Mouse (Mus musculus) large intestine, adult 2 months (tissue): ENCODE measurements around the gene Pdxp. TPM values are rescaled to one million over a fixed set of nuclear protein-coding genes. Genes with fewer than 3 reads are reported as not detected.
"Not testable (repeated sequence)": the region's sequence is repeated elsewhere in the genome, so short reads cannot be mapped to it uniquely, and the experiment has no call there.

Experiments used
- DNase-seq: peaks from one replicate; pipeline ENCODE4 v3.0.0-alpha.2; 2012; ENCODE audit warnings: low read depth, low spot score
- WGBS: fragments of 180-500 bp; shearing (Covaris S2); methylation state at CpG from one replicate; pipeline ENCODE4 v1.1.7; 2018; 5-methylcytosine and 5-hydroxymethylcytosine counted together
- polyA plus RNA-seq: library from polyadenylated mRNA; depleted of rRNA; stranded (reverse); fragments of >200 nt; gene quantifications from 2 replicates; pipeline ENCODE4 v1.2.3, GENCODE M21; 2012; rRNA removed

The Pdxp gene
- polyA plus RNA-seq, result 3.6 and 4.0 TPM in 2 replicates

DNA sequence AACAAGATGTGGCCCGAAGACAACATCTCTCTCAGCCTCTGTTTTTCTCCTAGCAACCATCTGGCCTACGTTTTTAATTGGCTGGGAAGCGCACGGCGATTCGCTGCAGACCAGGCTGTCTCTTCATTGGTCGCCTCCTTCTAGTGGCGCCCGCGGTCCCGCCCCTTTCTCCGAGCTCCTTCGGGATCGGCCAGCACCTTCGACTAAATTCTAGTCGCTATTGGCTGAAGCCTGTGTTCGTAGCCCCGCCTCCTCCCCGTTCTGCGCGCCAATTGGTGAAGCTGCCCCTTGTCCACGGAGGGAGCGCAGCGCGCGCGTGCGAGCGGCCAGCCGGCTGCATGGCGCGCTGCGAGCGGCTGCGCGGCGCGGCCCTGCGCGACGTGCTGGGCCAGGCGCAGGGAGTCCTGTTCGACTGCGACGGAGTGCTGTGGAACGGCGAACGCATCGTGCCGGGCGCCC lies at the start of gene Pdxp:
Pdxp (plus strand) TSS at position 288 of the 459 bp plus-strand sequence.
- under 1% methylated on average over 51 of the region's 51 CpGs for WGBS
- peak; percentile 52 for DNase-seq

DNA sequence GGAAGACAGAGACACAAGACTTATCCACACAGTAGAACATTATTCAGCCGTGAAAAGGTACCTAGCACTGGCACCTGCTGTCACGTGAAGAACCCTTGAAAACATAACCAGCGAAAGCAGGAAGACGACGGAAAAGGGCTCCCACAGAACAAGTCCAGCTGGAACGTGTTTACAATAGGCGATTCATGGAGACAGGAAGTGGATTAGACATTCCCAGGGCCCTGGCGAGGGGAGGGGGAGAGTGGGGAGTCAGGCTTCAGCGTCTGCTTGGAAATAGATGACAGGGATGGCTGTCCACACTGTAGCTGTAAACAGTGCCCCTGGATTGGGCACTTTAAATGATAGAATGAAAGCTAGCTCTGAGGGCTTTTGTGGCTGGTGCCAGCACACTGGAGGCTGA lies 45.3 kb upstream of the Pdxp start:
- no peak for DNase-seq
- WGBS, result 7% methylated on average over 9 of the region's 9 CpGs

DNA sequence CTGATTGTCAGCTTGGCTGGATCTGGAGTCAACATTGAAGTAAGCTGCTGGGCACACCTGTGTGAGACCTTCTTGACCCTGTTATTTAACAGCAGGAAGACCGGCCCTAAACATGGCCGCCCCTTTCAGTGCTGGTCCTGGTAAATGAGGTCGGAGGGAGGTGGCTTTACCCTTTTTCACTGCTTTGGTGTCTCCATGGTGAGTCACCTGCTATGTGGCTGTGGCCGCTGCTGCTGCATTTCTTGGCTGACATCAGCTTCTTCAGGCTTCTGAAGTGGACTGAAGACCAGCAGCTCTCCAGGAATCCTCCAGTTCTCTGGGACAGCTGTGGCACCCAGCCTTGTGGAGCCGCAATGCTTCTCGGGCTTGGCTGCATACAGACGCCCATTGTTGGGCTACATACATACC lies 44.9 kb upstream of the Pdxp start:
- DNase-seq, result no peak
- WGBS, result 11% methylated on average over 7 of the region's 7 CpGs

DNA sequence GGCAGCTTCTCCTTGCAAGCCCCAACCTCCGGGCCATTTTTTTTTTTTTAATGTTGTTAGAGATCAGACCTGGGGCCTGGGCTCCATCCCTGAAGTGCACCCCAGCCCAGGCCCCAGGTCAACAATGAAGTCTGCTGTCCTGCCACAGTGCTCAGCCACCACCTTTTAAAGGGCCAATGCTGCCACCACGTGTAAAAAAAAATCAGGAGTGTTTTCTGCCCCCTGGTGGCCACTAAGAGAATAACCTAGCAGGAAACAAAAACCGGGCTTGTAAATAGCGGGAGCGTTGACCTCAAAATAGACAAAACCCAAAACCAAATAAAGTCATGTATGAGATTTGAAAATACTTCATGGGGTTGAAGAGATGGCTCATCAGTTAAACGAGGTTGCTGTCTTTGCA lies 43.9 kb upstream of the Pdxp start:
- no peak for DNase-seq
- 11% methylated on average over 6 of the region's 6 CpGs for WGBS

DNA sequence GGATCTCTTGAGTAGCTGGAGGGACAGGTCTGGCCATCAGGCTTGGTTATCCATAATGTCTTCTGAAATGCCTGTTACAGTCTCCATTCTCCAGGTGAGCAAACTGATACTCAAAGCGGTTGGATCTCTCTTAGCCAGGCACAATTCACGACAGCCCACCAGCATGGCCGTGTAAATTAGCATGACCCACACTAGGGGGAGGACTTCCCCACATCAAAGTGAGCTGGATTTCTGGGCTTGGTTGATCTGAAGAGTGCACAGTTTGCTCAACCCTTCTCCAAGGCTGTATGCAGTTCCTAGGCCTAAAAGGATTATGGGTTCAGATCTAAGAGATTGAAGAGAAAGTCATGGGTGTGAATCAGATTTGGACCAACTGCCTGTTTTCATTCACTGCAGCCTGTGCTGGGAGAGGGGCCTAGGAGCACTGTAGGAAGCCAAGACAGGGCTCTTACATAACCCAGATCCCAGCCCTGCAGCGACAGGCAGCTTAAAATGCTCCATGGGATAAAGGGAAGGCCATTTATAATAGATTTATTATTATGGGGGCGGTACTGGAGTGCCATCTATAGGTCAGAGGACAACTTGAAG lies 41.6 kb upstream of the Pdxp start:
- 53% methylated on average over 5 of the region's 5 CpGs for WGBS
- no peak for DNase-seq

DNA sequence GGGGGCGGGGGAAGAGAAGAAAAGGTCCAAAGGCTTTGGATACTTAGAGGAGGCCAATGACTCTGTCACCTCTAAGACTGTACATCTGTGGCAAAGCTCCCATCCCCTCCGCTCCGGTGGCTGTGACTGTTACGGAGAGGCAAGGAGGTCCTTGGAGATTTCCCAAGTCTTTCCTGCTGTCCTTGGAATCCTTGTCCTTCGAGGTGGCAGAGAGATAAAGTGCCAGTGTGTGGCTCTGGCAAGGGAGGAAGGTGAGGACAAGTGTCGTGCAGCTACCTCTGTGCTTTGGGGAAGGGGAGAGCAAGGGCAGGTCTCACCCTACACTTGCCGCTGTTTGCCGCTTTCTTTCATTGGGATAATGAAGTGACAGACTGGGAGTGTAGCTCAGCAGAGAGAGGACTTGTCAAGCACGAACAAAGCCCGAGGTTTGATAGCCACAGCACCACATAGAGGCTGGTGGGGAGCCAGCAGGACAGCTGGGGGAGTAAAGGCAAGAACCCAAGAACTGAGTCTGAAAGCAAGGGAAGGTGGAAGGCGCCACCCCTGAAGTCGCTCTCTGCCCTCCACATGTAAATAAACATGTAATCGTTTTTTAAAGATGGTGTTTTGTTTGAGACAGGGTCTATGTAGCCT lies 39.8 kb upstream of the Pdxp start:
- 74% methylated on average over 13 of the region's 13 CpGs for WGBS
- no peak for DNase-seq

DNA sequence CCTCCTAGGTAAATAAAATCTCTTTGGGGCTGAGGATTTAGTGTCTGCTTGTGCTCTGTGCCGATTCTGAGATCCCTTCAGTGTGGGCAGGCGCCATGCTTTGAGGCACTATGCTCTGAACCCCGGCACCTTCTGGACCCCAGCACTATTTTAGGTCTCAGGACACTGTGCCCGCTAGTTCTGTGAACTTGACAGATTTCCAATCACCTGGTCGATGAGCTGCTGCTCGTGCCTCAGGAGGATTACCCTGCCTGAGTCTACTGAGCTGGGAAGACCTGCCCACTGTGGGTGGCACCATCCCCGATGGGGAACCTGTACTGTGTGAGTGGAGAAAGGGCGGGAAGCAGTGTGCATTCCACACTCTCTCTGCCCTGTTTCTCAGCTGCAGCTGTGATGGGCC lies 38.7 kb upstream of the Pdxp start:
- no peak for DNase-seq
- WGBS, result 68% methylated on average over 8 of the region's 8 CpGs

DNA sequence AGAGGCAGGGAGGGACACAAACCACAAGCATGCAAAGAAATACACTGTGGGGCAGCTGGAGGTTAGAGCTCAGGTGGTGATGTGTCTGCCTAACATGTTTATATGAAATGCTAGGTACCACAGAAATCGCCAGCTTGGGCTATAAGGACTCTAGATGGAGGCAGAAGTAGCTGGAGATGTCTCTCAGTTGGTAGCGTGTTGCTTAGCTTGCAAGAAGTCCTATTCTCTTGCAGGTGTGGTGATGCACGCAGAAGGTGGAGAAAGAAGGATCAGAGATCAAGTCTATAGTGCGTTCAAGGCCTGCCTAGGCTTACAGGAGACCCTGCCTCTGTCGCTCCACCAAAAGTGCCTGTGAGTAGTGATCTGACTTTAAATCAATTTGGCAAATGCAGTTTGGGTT lies 38.2 kb upstream of the Pdxp start:
- WGBS, result 70% methylated on average over 5 of the region's 5 CpGs
- no peak for DNase-seq

DNA sequence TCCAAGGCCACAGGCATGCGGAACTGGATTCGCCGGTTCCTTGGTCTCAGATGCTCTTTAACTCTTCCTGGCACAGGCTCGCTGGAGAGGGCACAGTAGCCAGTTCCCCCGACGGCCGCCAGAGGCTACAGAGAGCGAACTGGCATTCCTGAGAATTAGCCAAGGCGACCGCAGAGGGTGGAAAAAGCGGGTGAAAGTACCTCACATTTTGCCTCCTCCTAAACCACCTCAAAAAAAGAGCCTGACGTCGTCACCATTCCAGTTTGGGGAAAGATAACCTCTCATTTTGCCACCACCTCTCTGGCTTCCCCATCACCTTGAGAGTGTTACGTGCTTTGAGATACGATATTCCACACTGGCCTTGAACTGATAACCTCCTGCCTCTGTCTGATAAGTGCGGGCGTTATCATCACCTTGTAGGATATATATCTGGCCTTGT lies 37.4 kb upstream of the Pdxp start:
- 2% methylated on average over 17 of the region's 17 CpGs for WGBS
- DNase-seq, result no peak

DNA sequence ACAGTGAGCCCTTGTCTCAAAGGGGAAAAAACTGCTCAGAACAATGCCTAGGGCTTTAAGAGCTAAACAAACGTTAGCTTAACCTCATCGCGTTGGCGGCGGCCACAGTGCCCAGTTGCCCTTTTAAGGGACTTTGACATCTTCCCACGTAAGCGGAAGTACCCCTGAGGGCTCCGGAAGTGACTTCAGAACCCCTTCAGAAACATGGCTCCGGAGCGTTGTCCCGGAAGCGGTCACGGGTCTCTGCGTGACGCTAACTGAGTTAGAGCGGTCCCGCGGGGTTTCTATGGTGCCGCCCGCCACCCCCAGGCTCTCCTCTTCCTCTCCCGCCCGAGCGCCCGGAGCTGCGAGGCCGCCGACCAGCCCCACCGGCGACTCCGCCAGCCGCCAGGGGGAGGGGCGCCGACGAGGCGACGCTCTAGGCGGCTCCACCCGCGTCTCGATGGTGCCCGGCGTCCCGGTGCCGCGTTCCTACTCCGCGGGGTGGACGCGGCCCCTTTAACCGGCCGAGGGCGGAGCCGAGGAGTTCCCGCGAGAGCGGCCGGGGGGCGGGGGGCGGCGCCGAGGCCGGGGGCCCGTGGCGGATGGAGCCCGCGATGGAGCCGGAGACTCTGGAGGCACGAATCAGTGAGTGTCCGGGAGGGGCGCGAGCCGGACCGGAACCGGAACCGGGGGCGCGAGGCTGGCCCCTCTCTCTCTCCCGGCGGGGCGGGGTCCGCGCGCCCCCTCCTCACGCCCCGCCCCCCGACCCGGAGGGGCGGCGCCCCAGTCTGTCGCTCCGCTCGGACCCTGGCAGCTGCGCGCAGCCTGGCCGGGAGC lies 36.5 kb upstream of the Pdxp start, which contains the start of gene Gga1:
Gga1 (plus strand) TSS at position 200 of the 819 bp plus-strand sequence.
- WGBS, result 1% methylated on average over 95 of the region's 95 CpGs
- DNase-seq, result peak; percentile 87

DNA sequence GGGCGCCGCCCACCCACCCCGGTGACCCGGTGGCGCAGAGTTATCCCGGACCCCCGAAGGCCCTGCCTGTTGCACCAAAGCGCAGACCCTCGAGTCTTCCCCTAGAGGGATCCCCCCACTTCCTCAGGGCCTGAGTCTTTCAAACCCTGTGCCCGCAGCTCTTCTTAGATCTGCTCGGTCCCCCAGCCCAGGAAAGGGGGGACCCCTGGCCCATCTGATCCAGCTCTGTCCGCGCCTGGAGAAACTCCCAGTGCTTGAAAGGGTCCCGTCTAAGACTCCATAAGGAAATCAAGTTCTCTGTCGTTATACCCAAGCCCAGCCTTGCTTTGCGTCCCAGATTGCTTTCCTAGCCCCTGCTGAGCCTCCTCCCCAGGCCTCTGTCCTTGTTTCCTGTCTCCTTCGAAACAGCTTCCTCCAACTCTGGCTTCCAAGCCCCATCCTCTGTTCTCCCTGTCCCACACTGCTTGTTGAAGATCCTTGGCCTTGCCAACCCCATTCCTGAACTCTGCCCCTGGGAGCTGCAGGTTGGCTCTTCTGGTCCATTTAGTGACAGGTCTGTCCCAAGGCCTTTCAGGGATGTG lies 35.8 kb upstream of the Pdxp start:
- DNase-seq, result no peak
- 2% methylated on average over 17 of the region's 17 CpGs for WGBS

DNA sequence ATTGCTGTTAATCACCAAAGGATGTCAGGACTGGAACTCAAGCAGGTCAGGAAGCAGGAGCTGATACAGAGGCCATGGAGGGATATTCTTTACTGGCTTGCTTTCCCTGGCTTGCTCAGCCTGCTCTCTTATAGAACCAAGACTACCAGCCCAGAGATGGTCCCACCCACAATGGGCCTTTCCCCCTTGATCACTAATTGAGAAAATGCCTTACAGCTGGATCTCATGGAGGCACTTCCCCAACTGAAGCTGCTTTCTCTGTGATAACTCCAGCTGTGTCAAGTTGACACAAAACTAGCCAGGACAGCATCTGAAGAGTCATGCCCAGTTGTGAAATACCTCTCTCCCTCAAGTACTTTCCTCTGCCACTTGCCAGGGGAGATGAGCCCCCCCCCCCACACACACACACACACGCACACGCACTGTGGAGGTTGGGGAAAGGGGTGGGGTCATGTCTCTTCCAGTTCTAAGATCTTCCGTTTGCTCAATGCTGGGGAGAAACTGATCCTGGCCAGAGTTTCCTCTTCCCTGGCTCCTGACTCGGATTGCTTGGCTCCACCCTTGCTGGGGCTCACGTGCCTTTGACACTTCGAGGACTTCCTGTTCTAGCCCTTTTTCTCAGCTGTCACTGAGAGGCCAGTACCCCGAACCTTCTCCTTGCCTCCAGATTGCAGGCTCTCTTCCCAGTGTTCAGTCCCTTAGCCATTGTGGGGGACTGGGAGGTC lies 34.8 kb upstream of the Pdxp start:
- 13% methylated on average over 7 of the region's 7 CpGs for WGBS
- not testable (repeated sequence) for DNase-seq

DNA sequence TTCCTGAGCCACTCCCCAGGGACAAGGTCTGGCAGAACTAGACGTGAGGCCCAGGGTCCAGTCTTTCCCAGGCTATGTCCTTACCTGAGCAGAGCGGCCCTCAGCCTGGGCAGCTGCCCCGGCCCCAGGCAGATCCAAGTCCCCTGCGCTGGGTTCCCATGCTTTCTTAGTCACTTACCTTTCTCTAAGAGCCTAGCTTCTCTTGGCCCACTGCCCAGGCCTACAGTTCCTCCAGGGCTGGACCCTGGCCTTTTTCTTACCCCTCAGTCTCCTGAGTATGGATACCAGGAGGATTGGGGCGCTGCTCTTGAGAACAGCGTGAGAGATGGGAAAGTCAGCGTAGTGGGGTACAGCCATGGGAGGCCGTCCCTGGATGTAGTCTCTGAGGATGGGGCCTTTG lies 33.3 kb upstream of the Pdxp start:
- no peak for DNase-seq
- 91% methylated on average over 8 of the region's 8 CpGs for WGBS

DNA sequence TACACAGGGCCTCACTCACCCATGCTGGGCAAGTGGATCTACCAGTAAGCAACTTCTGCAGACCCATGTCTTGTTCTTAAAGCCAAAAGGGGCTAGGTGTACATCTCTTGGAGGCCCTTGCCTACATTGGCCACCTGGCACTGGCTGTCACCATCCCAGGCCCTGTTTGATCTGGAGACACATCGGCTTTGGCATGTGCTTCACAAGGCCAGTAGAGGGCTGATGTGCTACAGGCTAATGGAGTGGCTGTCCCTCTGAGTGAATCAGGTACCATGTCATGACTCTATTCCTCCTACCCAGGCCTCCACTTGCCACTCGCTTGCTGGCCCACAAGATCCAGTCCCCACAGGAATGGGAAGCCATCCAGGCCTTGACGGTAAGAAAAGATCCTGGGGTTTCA lies 31.9 kb upstream of the Pdxp start:
- DNase-seq, result no peak
- WGBS, result 89% methylated on average over 3 of the region's 3 CpGs

DNA sequence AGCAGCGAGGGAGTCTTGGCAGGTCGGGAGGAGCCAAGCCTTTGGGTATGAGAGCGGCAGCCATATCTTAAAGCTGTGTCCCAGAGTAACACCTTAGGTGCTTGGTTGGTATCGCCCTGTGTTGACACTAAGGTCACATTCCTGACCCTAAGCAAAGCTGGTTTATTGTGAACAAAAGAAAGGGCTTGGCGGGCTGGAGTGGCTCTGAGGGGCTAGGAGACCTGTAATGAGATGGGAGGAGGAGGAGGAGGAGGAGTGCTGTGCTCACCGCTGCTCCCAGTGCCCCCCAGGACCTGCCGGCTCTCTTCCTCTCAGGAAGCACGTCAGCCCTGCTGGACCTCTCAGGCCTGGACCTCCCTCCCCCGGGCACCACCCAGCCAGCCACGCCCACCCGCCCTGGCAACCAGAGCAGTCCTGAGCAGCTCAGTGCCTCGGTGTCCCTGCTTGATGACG lies 24.3 kb upstream of the Pdxp start:
- DNase-seq, result no peak
- 47% methylated on average over 13 of the region's 13 CpGs for WGBS

DNA sequence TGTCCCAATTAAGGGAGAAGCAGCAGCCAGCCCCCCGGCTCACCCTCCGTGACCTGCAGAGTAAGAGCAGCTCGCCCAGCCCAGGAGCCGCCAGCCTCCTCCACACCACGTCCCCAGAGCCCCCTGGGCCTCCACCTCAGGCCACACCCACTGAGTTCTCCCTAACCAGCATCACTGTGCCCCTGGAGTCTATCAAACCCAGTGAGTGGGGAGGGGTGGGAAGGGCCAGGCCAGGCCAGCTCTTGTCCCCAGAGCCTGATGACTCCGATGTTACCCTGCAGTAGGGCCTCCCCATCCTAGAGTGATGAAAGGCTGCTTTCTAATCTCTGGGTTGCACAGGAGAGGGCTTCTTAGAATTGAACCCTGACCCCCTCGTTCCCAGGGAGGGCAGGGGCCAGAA lies 21.3 kb upstream of the Pdxp start:
- DNase-seq, result no peak
- 72% methylated on average over 7 of the region's 7 CpGs for WGBS

DNA sequence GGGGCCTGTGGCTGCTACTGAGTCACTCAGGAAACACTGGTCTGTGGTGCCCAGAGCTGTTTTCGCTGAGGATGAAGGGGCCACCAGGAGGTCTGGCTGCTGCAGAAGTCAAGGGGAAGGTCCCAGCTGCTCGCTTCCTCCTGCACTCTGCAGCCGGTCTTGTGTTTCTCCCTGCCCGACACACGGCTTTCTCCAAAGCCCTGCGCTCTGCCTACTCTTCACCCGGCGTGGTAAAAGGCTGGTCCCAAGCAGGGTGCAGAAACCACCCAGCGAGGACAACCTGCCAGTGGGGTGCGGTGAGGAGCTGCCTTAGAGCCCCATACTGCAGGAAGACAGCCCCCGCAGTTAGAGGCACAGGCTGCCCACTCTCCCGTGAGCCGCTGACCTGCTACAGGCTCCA lies 19.0 kb upstream of the Pdxp start:
- 75% methylated on average over 13 of the region's 13 CpGs for WGBS
- DNase-seq, result no peak

DNA sequence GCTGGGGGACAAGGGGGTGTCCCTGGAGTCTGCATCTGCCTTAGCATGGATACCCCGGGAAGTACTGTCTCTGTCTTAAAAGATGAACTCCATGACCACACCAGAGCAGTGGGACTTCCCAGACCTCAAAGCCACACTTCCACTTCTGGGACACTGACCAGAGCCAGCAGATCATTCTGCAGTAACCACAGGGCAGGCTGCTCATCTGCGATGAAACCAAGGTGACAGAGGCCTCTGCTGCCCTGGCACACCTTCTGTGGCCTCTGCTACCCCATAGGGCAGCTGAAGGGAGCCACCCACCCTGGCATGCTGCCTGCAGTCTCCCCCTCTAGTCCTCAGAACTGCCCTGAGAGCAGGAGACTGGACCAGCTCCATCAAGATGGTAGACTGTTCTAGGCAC lies 18.0 kb upstream of the Pdxp start:
- WGBS, result 63% methylated on average over 2 of the region's 2 CpGs
- DNase-seq, result no peak

DNA sequence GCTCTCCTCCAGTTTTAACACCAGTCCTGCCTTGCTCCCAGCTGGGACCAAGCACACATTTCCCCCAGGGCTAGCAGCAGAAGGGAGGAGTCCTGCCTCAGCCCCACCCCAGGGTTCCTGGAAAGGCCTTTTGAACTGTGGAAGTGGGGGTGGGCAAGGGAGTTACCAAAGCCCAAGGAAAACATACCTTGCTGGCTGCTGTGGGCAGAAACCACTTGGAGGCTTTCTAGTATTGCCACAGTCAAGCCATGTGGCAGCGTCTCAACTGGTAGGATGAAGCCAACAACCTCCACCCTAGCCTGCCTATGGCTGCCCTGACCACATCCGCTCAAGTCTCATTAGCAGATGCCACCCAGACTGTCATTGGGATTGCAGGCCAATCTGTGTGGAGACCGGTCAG lies 17.6 kb upstream of the Pdxp start:
- WGBS, result 77% methylated on average over 3 of the region's 3 CpGs
- no peak for DNase-seq

DNA sequence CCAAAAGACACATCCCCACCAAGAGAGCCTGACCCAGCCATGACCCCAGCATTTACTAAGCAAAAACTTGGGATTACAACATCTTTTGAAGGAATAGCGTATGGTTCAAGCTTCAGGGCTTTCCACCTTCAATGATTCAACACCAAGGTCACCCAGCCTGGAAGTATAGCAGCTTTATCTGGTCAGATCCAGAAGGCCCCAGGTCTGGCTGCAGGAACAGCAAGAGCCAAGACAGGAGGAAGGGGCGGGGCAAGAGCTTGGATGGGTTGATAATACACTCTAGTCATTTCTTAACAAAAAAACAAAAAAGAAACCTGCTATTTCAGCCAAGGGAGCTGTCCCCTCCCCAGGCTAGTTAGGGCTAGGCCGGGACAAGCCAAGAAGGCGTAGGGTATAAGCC lies 16.2 kb upstream of the Pdxp start:
- WGBS, result 88% methylated on average over 4 of the region's 4 CpGs
- no peak for DNase-seq
